Comparison of ENCODE assay signal across 43 mouse cellular contexts in genomic region chr5:32861082-32861481, GRCm38 (mm10). TPM values are rescaled to one million over a fixed set of nuclear protein-coding genes. Genes with fewer than 3 reads are reported as not detected.
"Had no signal": no experiment of that assay in that cellular context is flagged by ENCODE, and none has a peak within 500 bp of the region (broad histone marks: within the 10 kb centered on the region; RNA-seq: fewer than 3 reads in every experiment).

No protein-coding gene starts in this region.

- H3K36me3 ChIP-seq: limb, embryonic 15.5 days; liver, embryonic 13.5 days; liver, embryonic 15.5 days; lung, embryonic 15.5 days; midbrain, embryonic 15.5 days; neural tube, embryonic 12.5 days had no signal

- H3K27me3 ChIP-seq: limb, embryonic 12.5 days; limb, embryonic 13.5 days; limb, embryonic 15.5 days; liver, embryonic 12.5 days; liver, embryonic 13.5 days; liver, embryonic 15.5 days; lung, embryonic 15.5 days; megakaryocyte, embryonic 14.5 days; midbrain, embryonic 12.5 days; midbrain, embryonic 13.5 days; midbrain, embryonic 15.5 days; neural tube, embryonic 12.5 days had no signal

- H3K9ac ChIP-seq: limb, embryonic 12.5 days; limb, embryonic 13.5 days; limb, embryonic 15.5 days; liver, embryonic 12.5 days; liver, embryonic 13.5 days; liver, embryonic 14.5 days; liver, embryonic 15.5 days; liver, postnatal 0 days; lung, embryonic 14.5 days; lung, embryonic 15.5 days; midbrain, embryonic 12.5 days; midbrain, embryonic 13.5 days; midbrain, embryonic 15.5 days; neural tube, embryonic 12.5 days had no signal

- H3K9me3 ChIP-seq: limb, embryonic 10.5 days; limb, embryonic 12.5 days; limb, embryonic 13.5 days; limb, embryonic 15.5 days; liver, embryonic 12.5 days; liver, embryonic 13.5 days; liver, embryonic 15.5 days; lung, embryonic 15.5 days; megakaryocyte, embryonic 14.5 days; midbrain, embryonic 10.5 days; midbrain, embryonic 12.5 days; midbrain, embryonic 13.5 days; midbrain, embryonic 15.5 days; neural tube, embryonic 12.5 days had no signal

- DNase-seq: left cerebral cortex, postnatal 4 days; liver; liver, embryonic 13.5 days; liver, postnatal 0 days; lung, adult 18-20 months; lung, adult 2 months; lung, embryonic 14.5 days; lung, postnatal 10 days; lung, postnatal 14 days; lung, postnatal 36 days; lung, postnatal 4 days; midbrain, embryonic 14.5 days had no signal

- H3K4me3 ChIP-seq: limb, embryonic 10.5 days; limb, embryonic 12.5 days; limb, embryonic 13.5 days; limb, embryonic 15.5 days; liver, embryonic 12.5 days; liver, embryonic 13.5 days; liver, embryonic 15.5 days; lung, embryonic 15.5 days; megakaryocyte, embryonic 14.5 days; midbrain, embryonic 10.5 days; midbrain, embryonic 12.5 days; midbrain, embryonic 13.5 days; midbrain, embryonic 15.5 days; myocyte; neural tube, embryonic 12.5 days had no signal

- ATAC-seq: liver, embryonic 12.5 days; liver, postnatal 0 days; lung, postnatal 0 days; midbrain, embryonic 13.5 days; midbrain, embryonic 15.5 days; midbrain, embryonic 16.5 days had no signal

- H3K27ac ChIP-seq: limb, embryonic 10.5 days; limb, embryonic 12.5 days; limb, embryonic 13.5 days; limb, embryonic 15.5 days; lung, embryonic 15.5 days; macrophage; midbrain, embryonic 10.5 days; midbrain, embryonic 12.5 days; midbrain, embryonic 13.5 days; midbrain, embryonic 15.5 days; neural tube, embryonic 12.5 days had no signal

RNA-seq across cellular contexts. Expression of gene Gm20671, which starts 34.2 kb away (rescaled TPM):
- total RNA-seq: left cerebral cortex, adult 8-10 months; left cerebral cortex, postnatal 10 days; left cerebral cortex, postnatal 14 days; left cerebral cortex, postnatal 25 days; left cerebral cortex, postnatal 36 days; left cerebral cortex, postnatal 4 days; liver, adult 2 months had no signal
- polyA plus RNA-seq: limb, embryonic 10.5 days; limb, embryonic 11.5 days; limb, embryonic 12.5 days; limb, embryonic 13.5 days; limb, embryonic 15.5 days; liver, embryonic 11.5 days; liver, embryonic 12.5 days; liver, embryonic 13.5 days; liver, embryonic 15.5 days; liver, embryonic 16.5 days; liver, postnatal 0 days; lung, embryonic 14.5 days; lung, embryonic 15.5 days; lung, embryonic 16.5 days; lung, postnatal 0 days; macrophage; midbrain, embryonic 10.5 days; midbrain, embryonic 11.5 days; midbrain, embryonic 12.5 days; midbrain, embryonic 13.5 days; midbrain, embryonic 14.5 days; midbrain, embryonic 15.5 days; midbrain, embryonic 16.5 days; midbrain, postnatal 0 days; myocyte; neural tube, embryonic 11.5 days; neural tube, embryonic 12.5 days had no signal
